Mouse (Mus musculus): ENCODE data around the gene Islr2. TPM values are rescaled to one million over a fixed set of nuclear protein-coding genes. Genes with fewer than 3 reads are reported as not detected.

The Islr2 gene
- total and polyA plus RNA-seq, 3 experiments = 0.03 to 0.11 TPM; not detected in 1

GRCm38 (mm10) chr9:58155366-58155765 lies 48.8 kb downstream of the Islr2 start:
- TF ChIP-seq TAL1 (conservative IDR thresholded peaks at IDR 0.05; ENCODE audit: low read depth, low read length) = no peak
- TF ChIP-seq GATA1 (IDR thresholded peaks at IDR 0.05; ENCODE audit: borderline replicate concordance, low read length) = no peak
- no peak for TF ChIP-seq POLR2AphosphoS5 (IDR thresholded peaks at IDR 0.05; ENCODE audit: insufficient replicate concordance, low read depth, low read length)
- no peak for TF ChIP-seq CTCF (IDR thresholded peaks at IDR 0.05; ENCODE audit: low read depth, low read length)
- no peak for TF ChIP-seq GATA2 (IDR thresholded peaks at IDR 0.05; ENCODE audit: borderline replicate concordance, low read depth, low read length)
- H3K9me3 ChIP-seq (replicated peaks) = no peaks in the 10 kb centered on the region

GRCm38 (mm10) chr9:58153095-58153494 lies 51.0 kb downstream of the Islr2 start:
- no peak for TF ChIP-seq CTCF (IDR thresholded peaks at IDR 0.05; ENCODE audit: low read depth, low read length)
- TF ChIP-seq POLR2AphosphoS5 (IDR thresholded peaks at IDR 0.05; ENCODE audit: insufficient replicate concordance, low read depth, low read length) = no peak
- TF ChIP-seq GATA2 (IDR thresholded peaks at IDR 0.05; ENCODE audit: borderline replicate concordance, low read depth, low read length) = no peak
- TF ChIP-seq TAL1 (conservative IDR thresholded peaks at IDR 0.05; ENCODE audit: low read depth, low read length) = no peak
- TF ChIP-seq GATA1 (IDR thresholded peaks at IDR 0.05; ENCODE audit: borderline replicate concordance, low read length) = no peak

More at GRCm38 (mm10) chr9:58155366-58155765, 48.8 kb downstream of the Islr2 start:
- Histone ChIP-seq H3K27me3 (ENCODE audit: insufficient read depth, low read length) (peaks cover 35% of the 10 kb centered on the region), H3K4me1 (ENCODE audit: insufficient read depth, low read depth, low read length) (no peaks in the 10 kb centered on the region), H3K4me3 (ENCODE audit: low read depth, low read length) (no peak overlapping the region), H3K36me3 (replicated peaks) (no peaks in the 10 kb centered on the region)
- DNase-seq (ENCODE audit: low spot score) = no peak
- no peak for ATAC-seq (ENCODE audit: extremely low read depth, insufficient number of reproducible peaks, low FRiP score, poor library complexity, severe bottlenecking)

GRCm38 (mm10) chr9:58150733-58151361 lies 53.3 kb downstream of the Islr2 start:
- H3K36me3 ChIP-seq (replicated peaks) = no peaks in the 10 kb centered on the region
- no peaks in the 10 kb centered on the region for H3K9me3 ChIP-seq (replicated peaks)
- peaks cover 33% of the 10 kb centered on the region for H3K27me3 ChIP-seq (ENCODE audit: insufficient read depth, low read length)
- TF ChIP-seq POLR2AphosphoS5 (IDR thresholded peaks at IDR 0.05; ENCODE audit: insufficient replicate concordance, low read depth, low read length) (no peak), GATA2 (IDR thresholded peaks at IDR 0.05; ENCODE audit: borderline replicate concordance, low read depth, low read length) (no peak), CTCF (IDR thresholded peaks at IDR 0.05; ENCODE audit: low read depth, low read length) (no peak), GATA1 (IDR thresholded peaks at IDR 0.05; ENCODE audit: borderline replicate concordance, low read length) (no peak), TAL1 (conservative IDR thresholded peaks at IDR 0.05; ENCODE audit: low read depth, low read length) (no peak)
- DNase-seq (ENCODE audit: low spot score) (no peak), ATAC-seq (ENCODE audit: extremely low read depth, insufficient number of reproducible peaks, low FRiP score, poor library complexity, severe bottlenecking) (no peak)
- H3K4me3 ChIP-seq (ENCODE audit: low read depth, low read length) = no peak overlapping the region
- no peaks in the 10 kb centered on the region for H3K4me1 ChIP-seq (ENCODE audit: insufficient read depth, low read depth, low read length)

More at GRCm38 (mm10) chr9:58153095-58153494, 51.0 kb downstream of the Islr2 start:
- DNase-seq (ENCODE audit: low spot score) (no peak), ATAC-seq (ENCODE audit: extremely low read depth, insufficient number of reproducible peaks, low FRiP score, poor library complexity, severe bottlenecking) (no peak)
- peaks cover 40% of the 10 kb centered on the region for H3K27me3 ChIP-seq (ENCODE audit: insufficient read depth, low read length)
- H3K36me3 ChIP-seq (replicated peaks) = no peaks in the 10 kb centered on the region
- no peaks in the 10 kb centered on the region for H3K4me1 ChIP-seq (ENCODE audit: insufficient read depth, low read depth, low read length)
- no peaks in the 10 kb centered on the region for H3K9me3 ChIP-seq (replicated peaks)
- no peak overlapping the region for H3K4me3 ChIP-seq (ENCODE audit: low read depth, low read length)

GRCm38 (mm10) chr9:58148806-58149205 lies 55.3 kb downstream of the Islr2 start:
- ATAC-seq (ENCODE audit: extremely low read depth, insufficient number of reproducible peaks, low FRiP score, poor library complexity, severe bottlenecking) (no peak), DNase-seq (ENCODE audit: low spot score) (no peak)
- H3K9me3 ChIP-seq (replicated peaks) = no peaks in the 10 kb centered on the region
- H3K36me3 ChIP-seq (replicated peaks) = no peaks in the 10 kb centered on the region
- H3K27me3 ChIP-seq (ENCODE audit: insufficient read depth, low read length) = peaks cover 30% of the 10 kb centered on the region
- TF ChIP-seq POLR2AphosphoS5 (IDR thresholded peaks at IDR 0.05; ENCODE audit: insufficient replicate concordance, low read depth, low read length) (no peak), GATA2 (IDR thresholded peaks at IDR 0.05; ENCODE audit: borderline replicate concordance, low read depth, low read length) (no peak), CTCF (IDR thresholded peaks at IDR 0.05; ENCODE audit: low read depth, low read length) (no peak), TAL1 (conservative IDR thresholded peaks at IDR 0.05; ENCODE audit: low read depth, low read length) (no peak), GATA1 (IDR thresholded peaks at IDR 0.05; ENCODE audit: borderline replicate concordance, low read length) (no peak)
- H3K4me3 ChIP-seq (ENCODE audit: low read depth, low read length) = no peak overlapping the region
- no peaks in the 10 kb centered on the region for H3K4me1 ChIP-seq (ENCODE audit: insufficient read depth, low read depth, low read length)

Other genes with a start within 250 kb of the Islr2 start
- gene Cyp11a1, start 197.9 kb downstream of the Islr2 start, total RNA-seq (2014; fragmentation: Nextera tagmentation) = 0.68 and 1.7 TPM in 2 replicates
- 16.7 and 18.2 TPM in 2 replicates for gene Cyp11a1, start 197.9 kb downstream of the Islr2 start, total RNA-seq (2017)
- 0.12 and 0.20 TPM in 2 replicates for gene Cyp11a1, start 197.9 kb downstream of the Islr2 start, polyA plus RNA-seq (2012)
- gene Stra6, start 140.5 kb downstream of the Islr2 start, total RNA-seq (2014; fragmentation: Nextera tagmentation) = not detected in 2 replicates
- gene Stra6, start 140.5 kb downstream of the Islr2 start, total RNA-seq (2017) = 0.11 TPM in 1 of 2 replicates, not detected in the other
- gene Stra6, start 140.5 kb downstream of the Islr2 start, polyA plus RNA-seq (2012) = not detected in 2 replicates
- gene Ccdc33, start 85.5 kb downstream of the Islr2 start, total RNA-seq (2014; fragmentation: Nextera tagmentation) = not detected in 2 replicates
- gene Ccdc33, start 85.5 kb downstream of the Islr2 start, total RNA-seq (2017) = 0.05 and 0.23 TPM in 2 replicates
- gene Ccdc33, start 85.5 kb downstream of the Islr2 start, polyA plus RNA-seq (2012) = not detected in 2 replicates
- gene Islr, start within 50 bp of the Islr2 start, total RNA-seq (2014; fragmentation: Nextera tagmentation) = not detected in 2 replicates
- gene Islr, start within 50 bp of the Islr2 start, total RNA-seq (2017) = 0.12 and 0.22 TPM in 2 replicates
- gene Islr, start within 50 bp of the Islr2 start, polyA plus RNA-seq (2012) = not detected in 2 replicates
- gene Pml, start 45.5 kb upstream of the Islr2 start, total RNA-seq (2014; fragmentation: Nextera tagmentation) = 101 and 108 TPM in 2 replicates
- 19.0 and 22.3 TPM in 2 replicates for gene Pml, start 45.5 kb upstream of the Islr2 start, total RNA-seq (2017)
- gene Pml, start 45.5 kb upstream of the Islr2 start, polyA plus RNA-seq (2012) = 163 and 217 TPM in 2 replicates
- 7.4 and 8.6 TPM in 2 replicates for gene Stoml1, start 48.8 kb upstream of the Islr2 start, total RNA-seq (2014; fragmentation: Nextera tagmentation)
- gene Stoml1, start 48.8 kb upstream of the Islr2 start, total RNA-seq (2017) = 6.9 and 8.8 TPM in 2 replicates
- 6.0 and 6.4 TPM in 2 replicates for gene Stoml1, start 48.8 kb upstream of the Islr2 start, polyA plus RNA-seq (2012)
- not detected in 2 replicates for gene Loxl1, start 108.9 kb upstream of the Islr2 start, total RNA-seq (2014; fragmentation: Nextera tagmentation)
- gene Loxl1, start 108.9 kb upstream of the Islr2 start, total RNA-seq (2017) = not detected in 2 replicates
- not detected in 2 replicates for gene Loxl1, start 108.9 kb upstream of the Islr2 start, polyA plus RNA-seq (2012)
- not detected in 2 replicates for gene Tbc1d21, start 166.1 kb upstream of the Islr2 start, total RNA-seq (2014; fragmentation: Nextera tagmentation)
- not detected in 2 replicates for gene Tbc1d21, start 166.1 kb upstream of the Islr2 start, total RNA-seq (2017)
- not detected in 2 replicates for gene Tbc1d21, start 166.1 kb upstream of the Islr2 start, polyA plus RNA-seq (2012)

Data from G1E (cell line).